24 mouse cellular contexts compared by ENCODE assay signal in the genomic region with DNA sequence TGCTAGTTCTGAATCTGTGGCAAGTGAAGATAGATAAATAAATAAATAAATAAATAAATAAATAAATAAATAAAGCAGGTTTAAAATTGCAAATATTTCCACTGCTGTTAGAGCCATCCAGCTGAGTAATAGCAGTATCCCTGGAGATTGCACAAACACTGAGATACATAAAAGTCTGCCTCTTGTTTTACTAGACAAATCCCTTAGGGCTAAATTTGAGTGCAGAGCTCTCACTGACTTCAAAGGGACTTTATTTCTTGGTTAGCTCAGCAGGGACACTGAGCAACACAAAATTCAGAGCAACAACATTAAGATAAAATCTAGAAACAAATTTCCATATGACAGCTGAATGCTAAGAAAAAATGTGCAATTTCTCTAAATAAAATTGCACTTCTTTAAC.
DNase-seq lines count a peak whose midpoint lies in the region; ATAC-seq and TF ChIP-seq lines count a peak whose summit lies in the region.
"Had no signal": no experiment of that assay in that cellular context is flagged by ENCODE, and none has a peak within 500 bp of the region (broad histone marks: within the 10 kb centered on the region; RNA-seq: fewer than 3 reads in every experiment).

No protein-coding gene starts in this region.

- no peaks in the 10 kb centered on the region for H3K27me3 ChIP-seq in embryonic facial prominence, embryonic 14.5 days (replicated peaks; ENCODE audit: control insufficient read depth, insufficient read depth, low read length)
- H3K27me3 ChIP-seq in embryonic facial prominence, embryonic 10.5 days (replicated peaks; ENCODE audit: low read depth, poor library complexity, severe bottlenecking): no peaks in the 10 kb centered on the region
- no peaks in the 10 kb centered on the region for H3K27me3 ChIP-seq in limb, embryonic 14.5 days (ENCODE audit: control insufficient read depth, insufficient read depth, low read length)
- no peaks in the 10 kb centered on the region for H3K27me3 ChIP-seq in limb, embryonic 10.5 days (ENCODE audit: low read depth, poor library complexity, severe bottlenecking)
- no peaks in the 10 kb centered on the region for H3K27me3 ChIP-seq in midbrain, embryonic 16.5 days (ENCODE audit: control insufficient read depth, insufficient read depth, low read depth, low read length)
- H3K27me3 ChIP-seq in midbrain, embryonic 11.5 days (ENCODE audit: control insufficient read depth, insufficient read depth, low read length): no peaks in the 10 kb centered on the region
- H3K27me3 ChIP-seq: embryonic facial prominence, embryonic 13.5 days; hindbrain, embryonic 12.5 days; hindbrain, embryonic 15.5 days had no signal

- H3K4me1 ChIP-seq in embryonic facial prominence, embryonic 14.5 days (ENCODE audit: control insufficient read depth, insufficient read depth, low read length): no peaks in the 10 kb centered on the region
- H3K4me1 ChIP-seq in embryonic facial prominence, embryonic 10.5 days: no peaks in the 10 kb centered on the region
- no peaks in the 10 kb centered on the region for H3K4me1 ChIP-seq in limb, embryonic 14.5 days (ENCODE audit: control insufficient read depth, insufficient read depth, low read length)
- H3K4me1 ChIP-seq in limb, embryonic 10.5 days: no peaks in the 10 kb centered on the region
- H3K4me1 ChIP-seq in midbrain, embryonic 16.5 days (ENCODE audit: control insufficient read depth, insufficient read depth, low read length): no peaks in the 10 kb centered on the region
- no peaks in the 10 kb centered on the region for H3K4me1 ChIP-seq in midbrain, embryonic 11.5 days (ENCODE audit: control insufficient read depth, insufficient read depth, low read length)
- H3K4me1 ChIP-seq: embryonic facial prominence, embryonic 13.5 days; hindbrain, embryonic 12.5 days; hindbrain, embryonic 15.5 days had no signal

- peak; percentile 26 for DNase-seq in embryonic facial prominence, embryonic 14.5 days (ENCODE audit: low spot score)
- no peak for DNase-seq in embryonic facial prominence, embryonic 10.5 days (ENCODE audit: low spot score)
- no peak for DNase-seq in limb, embryonic 14.5 days (ENCODE audit: low spot score)
- DNase-seq in limb, embryonic 10.5 days (ENCODE audit: low spot score): no peak
- no peak for DNase-seq in midbrain, embryonic 11.5 days (ENCODE audit: low spot score, missing footprints)
- peak; percentile 5 for DNase-seq in forelimb bud, embryonic 11.5 days (ENCODE audit: low read depth, low spot score)
- DNase-seq in layer of hippocampus, postnatal 14 days (ENCODE audit: low spot score in 2 of 2): no peak
- DNase-seq: adrenal gland, adult 8-10 months; adrenal gland, postnatal 25 days; cerebellum, adult 11 months; cerebellum, adult 2 months; cerebellum, adult 9-11 months; cerebellum, postnatal 25 days; forebrain, postnatal 0 days; gastrocnemius, adult 2 months; gastrocnemius, postnatal 14 days; heart, adult 11 months had no signal

- H3K9me3 ChIP-seq in embryonic facial prominence, embryonic 14.5 days (ENCODE audit: control insufficient read depth, low read length): no peaks in the 10 kb centered on the region
- no peaks in the 10 kb centered on the region for H3K9me3 ChIP-seq in embryonic facial prominence, embryonic 10.5 days
- no peaks in the 10 kb centered on the region for H3K9me3 ChIP-seq in limb, embryonic 14.5 days (ENCODE audit: control insufficient read depth, low read length)
- H3K9me3 ChIP-seq in limb, embryonic 10.5 days (replicated peaks): no peaks in the 10 kb centered on the region
- no peaks in the 10 kb centered on the region for H3K9me3 ChIP-seq in midbrain, embryonic 16.5 days (replicated peaks; ENCODE audit: control insufficient read depth, low read length, poor library complexity, severe bottlenecking)
- H3K9me3 ChIP-seq in midbrain, embryonic 11.5 days (ENCODE audit: control insufficient read depth, low read length): no peaks in the 10 kb centered on the region
- H3K9me3 ChIP-seq: embryonic facial prominence, embryonic 13.5 days; hindbrain, embryonic 12.5 days; hindbrain, embryonic 15.5 days had no signal

- no peak overlapping the region for H3K4me3 ChIP-seq in embryonic facial prominence, embryonic 14.5 days (ENCODE audit: low read depth, low read length)
- no peak overlapping the region for H3K4me3 ChIP-seq in embryonic facial prominence, embryonic 10.5 days
- H3K4me3 ChIP-seq in limb, embryonic 14.5 days (replicated peaks; ENCODE audit: low read length): no peak overlapping the region
- no peak overlapping the region for H3K4me3 ChIP-seq in limb, embryonic 10.5 days
- H3K4me3 ChIP-seq in midbrain, embryonic 16.5 days (ENCODE audit: low read depth, low read length): no peak overlapping the region
- H3K4me3 ChIP-seq in midbrain, embryonic 11.5 days (ENCODE audit: low read depth, low read length): no peak overlapping the region
- H3K4me3 ChIP-seq: embryonic facial prominence, embryonic 13.5 days; gastrocnemius, adult 2 months; hindbrain, embryonic 12.5 days; hindbrain, embryonic 15.5 days had no signal

- H3K36me3 ChIP-seq in embryonic facial prominence, embryonic 14.5 days (ENCODE audit: control insufficient read depth, insufficient read depth, low read length): no peaks in the 10 kb centered on the region
- H3K36me3 ChIP-seq in embryonic facial prominence, embryonic 10.5 days (replicated peaks): no peaks in the 10 kb centered on the region
- H3K36me3 ChIP-seq in limb, embryonic 14.5 days (ENCODE audit: control insufficient read depth, insufficient read depth, low read length): no peaks in the 10 kb centered on the region
- H3K36me3 ChIP-seq in limb, embryonic 10.5 days: no peaks in the 10 kb centered on the region
- no peaks in the 10 kb centered on the region for H3K36me3 ChIP-seq in midbrain, embryonic 16.5 days (ENCODE audit: control insufficient read depth, insufficient read depth, low read length)
- no peaks in the 10 kb centered on the region for H3K36me3 ChIP-seq in midbrain, embryonic 11.5 days (ENCODE audit: control insufficient read depth, insufficient read depth, low read length)
- H3K36me3 ChIP-seq: embryonic facial prominence, embryonic 13.5 days; hindbrain, embryonic 12.5 days; hindbrain, embryonic 15.5 days had no signal

- H3K4me2 ChIP-seq in embryonic facial prominence, embryonic 14.5 days (ENCODE audit: low read depth, low read length): no peak overlapping the region
- H3K4me2 ChIP-seq in limb, embryonic 14.5 days (replicated peaks; ENCODE audit: low read depth, low read length, severe bottlenecking): no peak overlapping the region
- H3K4me2 ChIP-seq in midbrain, embryonic 16.5 days (ENCODE audit: low read length): no peak overlapping the region
- no peak overlapping the region for H3K4me2 ChIP-seq in midbrain, embryonic 11.5 days
- H3K4me2 ChIP-seq: embryonic facial prominence, embryonic 13.5 days; heart, embryonic 11.5 days; hindbrain, embryonic 12.5 days; hindbrain, embryonic 15.5 days had no signal

- H3K9ac ChIP-seq in embryonic facial prominence, embryonic 14.5 days (ENCODE audit: low read depth, low read length): no peak overlapping the region
- no peak overlapping the region for H3K9ac ChIP-seq in limb, embryonic 14.5 days (ENCODE audit: low read depth, low read length, severe bottlenecking)
- no peak overlapping the region for H3K9ac ChIP-seq in midbrain, embryonic 16.5 days (ENCODE audit: low read depth, low read length)
- H3K9ac ChIP-seq in midbrain, embryonic 11.5 days (ENCODE audit: low read length): no peak overlapping the region
- H3K9ac ChIP-seq: embryonic facial prominence, embryonic 13.5 days; forebrain, postnatal 0 days; hindbrain, embryonic 12.5 days; hindbrain, embryonic 15.5 days had no signal

- no peak for ATAC-seq in embryonic facial prominence, embryonic 14.5 days (ENCODE audit: low read depth)
- 0 out of 2 replicates have a peak, but pooled peaks have one; percentile 23 for ATAC-seq in limb, embryonic 14.5 days (ENCODE audit: low FRiP score, low read depth)
- peak; percentile 78; the same call in 1 of the 2 replicates for ATAC-seq in midbrain, embryonic 16.5 days
- no peak for ATAC-seq in midbrain, embryonic 11.5 days (ENCODE audit: low FRiP score)
- ATAC-seq: activated CD4-positive, CD25-positive, alpha-beta regulatory T cell, adult 4 months; forebrain, embryonic 14.5 days had no signal

- H3K27ac ChIP-seq in embryonic facial prominence, embryonic 14.5 days (replicated peaks; ENCODE audit: low read depth, low read length): no peak overlapping the region
- no peak overlapping the region for H3K27ac ChIP-seq in embryonic facial prominence, embryonic 10.5 days (replicated peaks)
- H3K27ac ChIP-seq in limb, embryonic 14.5 days (replicated peaks; ENCODE audit: low read depth, low read length): no peak overlapping the region
- H3K27ac ChIP-seq in limb, embryonic 10.5 days: no peak overlapping the region
- no peak overlapping the region for H3K27ac ChIP-seq in midbrain, embryonic 16.5 days (ENCODE audit: low read length)
- no peak overlapping the region for H3K27ac ChIP-seq in midbrain, embryonic 11.5 days (ENCODE audit: low read depth, low read length)
- H3K27ac ChIP-seq: embryonic facial prominence, embryonic 13.5 days; gastrocnemius, adult 2 months; hindbrain, embryonic 12.5 days; hindbrain, embryonic 15.5 days had no signal

- TF ChIP-seq POLR2A in limb, embryonic 14.5 days (IDR thresholded peaks at IDR 0.05; ENCODE audit: borderline replicate concordance, extremely low read depth, insufficient read depth, insufficient read length): no peak

Comparison
In these comparisons a context has a peak if more than half of its experiments do, and no peak if none do; other contexts are left out.
1. ATAC-seq: peak in limb, embryonic 14.5 days (single experiment) and midbrain, embryonic 16.5 days (single experiment); none in embryonic facial prominence, embryonic 14.5 days (single experiment) and midbrain, embryonic 11.5 days (single experiment).
2. DNase-seq: peak in embryonic facial prominence, embryonic 14.5 days (single experiment) and forelimb bud, embryonic 11.5 days (single experiment); none in embryonic facial prominence, embryonic 10.5 days (single experiment), limb, embryonic 14.5 days (single experiment), limb, embryonic 10.5 days (single experiment), midbrain, embryonic 11.5 days (single experiment) and layer of hippocampus, postnatal 14 days (0 of 2).